Mouse (Mus musculus): ENCODE data around the gene Ccl12. TPM values are rescaled to one million over a fixed set of nuclear protein-coding genes. Genes with fewer than 3 reads are reported as not detected.

Gene Ccl12
- not detected for polyA plus RNA-seq (2014; fragmentation: Illumina TruSeq; extraction: RNeasy Lipid Tissue Mini Kit (QIAGEN cat#74804); ENCODE audit: low read depth, low replicate concordance)

GRCm38 (mm10) chr11:82101529-82101928, at the start of gene Ccl12:
Ccl12 (plus strand) TSS chr11:82101845.

GRCm38 (mm10) chr11:82057646-82058045, 44.0 kb upstream of the Ccl12 start, which contains the start of gene Ccl11:
Ccl11 (plus strand) TSS chr11:82057823.

GRCm38 (mm10) chr11:82114885-82115284, 13.2 kb downstream of the Ccl12 start, which contains the start of gene Ccl8:
Ccl8 (plus strand) TSS chr11:82115185.

Other genes with a start within 250 kb of the Ccl12 start
- not detected for gene 5530401A14Rik, start 241.2 kb upstream of the Ccl12 start, polyA plus RNA-seq (2014; fragmentation: Illumina TruSeq; extraction: RNeasy Lipid Tissue Mini Kit (QIAGEN cat#74804); ENCODE audit: low read depth, low replicate concordance)
- gene Asic2, start 133.4 kb upstream of the Ccl12 start, polyA plus RNA-seq (2014; fragmentation: Illumina TruSeq; extraction: RNeasy Lipid Tissue Mini Kit (QIAGEN cat#74804); ENCODE audit: low read depth, low replicate concordance): 0.64 TPM
- 2.6 TPM for gene Ccl2, start 66.3 kb upstream of the Ccl12 start, polyA plus RNA-seq (2014; fragmentation: Illumina TruSeq; extraction: RNeasy Lipid Tissue Mini Kit (QIAGEN cat#74804); ENCODE audit: low read depth, low replicate concordance)
- gene Gm17268, start 63.3 kb upstream of the Ccl12 start, polyA plus RNA-seq (2014; fragmentation: Illumina TruSeq; extraction: RNeasy Lipid Tissue Mini Kit (QIAGEN cat#74804); ENCODE audit: low read depth, low replicate concordance): not detected
- 1.1 TPM for gene Ccl7, start 56.1 kb upstream of the Ccl12 start, polyA plus RNA-seq (2014; fragmentation: Illumina TruSeq; extraction: RNeasy Lipid Tissue Mini Kit (QIAGEN cat#74804); ENCODE audit: low read depth, low replicate concordance)
- gene Ccl11, start 44.0 kb upstream of the Ccl12 start, polyA plus RNA-seq (2014; fragmentation: Illumina TruSeq; extraction: RNeasy Lipid Tissue Mini Kit (QIAGEN cat#74804); ENCODE audit: low read depth, low replicate concordance): 11.3 TPM
- gene Ccl8, start 13.3 kb downstream of the Ccl12 start, polyA plus RNA-seq (2014; fragmentation: Illumina TruSeq; extraction: RNeasy Lipid Tissue Mini Kit (QIAGEN cat#74804); ENCODE audit: low read depth, low replicate concordance): not detected
- gene Ccl1, start 203.8 kb downstream of the Ccl12 start, polyA plus RNA-seq (2014; fragmentation: Illumina TruSeq; extraction: RNeasy Lipid Tissue Mini Kit (QIAGEN cat#74804); ENCODE audit: low read depth, low replicate concordance): not detected